Mouse (Mus musculus): ENCODE data around the gene Nkd1.

Nkd1 gene

GRCm38 (mm10) chr8:88578413-88579175 is 57.4 kb downstream of the Nkd1 start:
- DNase-seq = no peak

DNA sequence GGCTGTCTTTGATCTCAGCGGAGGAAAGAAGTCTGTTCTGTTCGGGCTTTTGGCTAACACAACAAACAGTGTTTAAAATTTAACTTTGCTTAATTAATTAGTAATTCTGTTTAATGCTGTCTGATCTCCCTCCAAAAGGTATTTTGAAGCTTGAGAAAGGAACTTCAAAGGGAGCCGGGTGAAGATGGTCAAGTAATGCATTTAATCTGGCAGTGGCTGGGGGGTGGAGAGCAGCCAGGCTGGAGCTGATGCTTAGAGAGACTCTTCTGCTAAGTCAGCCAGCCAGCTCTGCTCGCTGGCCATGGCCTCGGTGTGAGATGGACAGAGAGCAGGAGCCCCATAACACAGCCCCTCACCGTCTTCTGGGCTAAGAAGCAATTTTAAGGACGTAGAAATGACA is 58.1 kb downstream of the Nkd1 start:
- peak; percentile 4 for DNase-seq

- DNase-seq = peak; percentile 43
Measured at GRCm38 (mm10) chr8:88579668-88580330, 58.6 kb downstream of the Nkd1 start.

DNA sequence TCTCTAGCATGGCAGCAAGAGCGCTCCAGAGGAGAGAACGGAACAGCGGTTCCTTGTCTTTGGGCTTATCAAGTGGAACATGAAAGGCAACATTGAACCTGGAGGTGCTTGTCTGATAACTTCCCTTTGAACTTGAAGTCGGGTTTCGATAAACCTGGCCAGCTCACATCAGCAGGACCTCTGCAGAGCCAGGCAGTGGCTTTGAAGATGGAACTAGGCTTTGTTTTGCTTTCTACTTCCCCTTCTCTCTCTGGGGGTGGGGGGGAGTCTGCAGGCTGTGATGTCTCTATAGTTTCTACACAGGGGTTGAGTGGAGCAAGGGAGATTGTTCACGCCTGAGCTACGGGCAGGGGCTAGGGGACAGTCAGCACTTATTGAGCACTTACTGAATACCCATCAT is 59.6 kb downstream of the Nkd1 start:
- DNase-seq = no peak

GRCm38 (mm10) chr8:88583863-88584262 is 62.7 kb downstream of the Nkd1 start:
- peak; percentile 1 for DNase-seq

DNA sequence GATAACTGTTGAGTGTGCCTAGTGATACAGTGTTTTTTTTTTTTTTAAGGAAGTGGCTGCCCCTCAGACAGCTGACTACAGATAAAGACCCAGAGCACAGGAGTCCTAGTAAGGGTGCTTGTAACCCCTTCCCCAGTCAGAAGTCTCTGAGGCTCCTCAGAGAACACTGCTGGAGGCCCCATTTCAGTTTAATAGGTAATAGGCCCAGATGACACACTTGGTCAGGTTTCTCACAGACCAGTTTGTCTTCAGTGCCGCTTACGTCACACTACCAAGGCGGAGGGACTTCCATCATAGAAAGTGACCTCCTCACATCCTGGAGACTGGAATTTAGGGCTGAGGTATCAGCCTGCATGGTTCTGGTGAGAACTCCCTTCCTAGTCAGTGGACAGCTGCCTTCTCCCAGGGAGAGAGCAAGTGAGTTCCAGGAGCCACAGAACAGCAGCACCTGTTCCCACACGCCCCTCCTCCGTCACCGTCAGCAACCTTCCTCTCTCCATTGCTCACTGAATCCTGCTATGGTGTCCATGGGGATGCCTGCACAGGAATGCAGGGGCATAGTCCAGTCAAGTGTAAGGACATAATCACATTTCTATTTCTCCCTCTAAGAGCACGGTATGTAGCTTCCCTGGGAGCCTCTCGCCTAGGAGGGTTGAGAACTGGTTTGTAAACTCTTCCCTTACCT is 67.2 kb downstream of the Nkd1 start:
- DNase-seq = no peak

DNA sequence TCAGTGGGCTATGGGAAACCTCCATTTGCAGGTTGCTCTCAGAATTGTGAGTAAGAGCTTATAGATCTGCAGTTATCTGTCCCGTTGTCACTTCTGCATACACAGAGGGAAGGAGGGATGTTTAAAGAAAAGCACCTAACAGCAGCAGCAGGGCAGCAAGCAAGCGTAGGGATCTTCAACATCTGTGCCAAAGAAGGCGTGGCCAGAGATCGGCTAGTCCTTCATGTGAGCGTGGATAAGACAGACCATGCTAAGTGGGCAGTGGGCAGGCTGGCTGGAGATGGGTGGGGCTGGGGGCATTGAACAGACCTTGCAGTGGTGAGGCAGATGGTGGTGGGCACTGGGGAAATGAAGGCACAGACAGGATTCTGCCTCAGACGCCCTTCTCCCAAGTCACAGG is 69.1 kb downstream of the Nkd1 start:
- no peak for DNase-seq

GRCm38 (mm10) chr8:88593947-88594346 is 72.8 kb downstream of the Nkd1 start:
- DNase-seq = no peak

DNA sequence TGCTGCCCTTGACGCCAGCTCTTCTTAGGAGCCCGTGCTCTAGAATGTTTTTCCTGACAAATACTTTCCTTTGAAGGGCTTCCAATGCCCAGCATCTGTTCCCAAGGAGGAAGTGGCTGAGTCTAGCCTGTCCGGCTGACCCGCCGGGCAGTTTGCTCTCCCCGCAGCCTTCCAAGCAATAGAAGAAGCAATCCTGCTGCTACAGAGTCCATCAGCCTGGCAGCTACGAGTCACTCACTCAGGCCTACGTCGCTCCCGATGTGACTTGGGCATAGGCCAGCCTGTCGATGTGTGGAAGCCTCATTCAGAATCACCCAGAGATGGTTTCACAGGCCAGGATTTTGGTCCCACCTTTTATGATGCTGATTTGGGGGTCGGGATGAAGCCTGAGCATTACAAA is 74.9 kb downstream of the Nkd1 start:
- no peak for DNase-seq

DNA sequence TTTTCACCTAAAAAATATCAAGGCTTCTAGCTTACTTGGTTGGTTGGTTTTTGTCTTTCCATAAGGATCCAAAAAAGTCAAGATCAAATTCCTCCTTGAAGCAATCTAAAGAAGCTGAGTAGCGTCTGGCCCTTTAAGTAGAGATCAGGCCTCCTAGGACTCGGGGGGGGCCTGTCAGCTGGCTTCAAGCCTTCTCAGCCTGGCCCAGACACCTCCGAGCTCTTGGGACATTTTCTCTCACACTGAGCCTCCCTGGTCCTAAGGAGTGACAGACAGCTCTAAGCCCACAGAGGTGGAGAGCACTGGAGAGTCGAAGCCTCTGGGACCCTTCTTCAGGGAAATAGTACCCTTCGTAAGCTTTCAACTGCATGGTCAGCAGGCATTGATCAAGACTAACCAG is 77.4 kb downstream of the Nkd1 start:
- DNase-seq = no peak

DNA sequence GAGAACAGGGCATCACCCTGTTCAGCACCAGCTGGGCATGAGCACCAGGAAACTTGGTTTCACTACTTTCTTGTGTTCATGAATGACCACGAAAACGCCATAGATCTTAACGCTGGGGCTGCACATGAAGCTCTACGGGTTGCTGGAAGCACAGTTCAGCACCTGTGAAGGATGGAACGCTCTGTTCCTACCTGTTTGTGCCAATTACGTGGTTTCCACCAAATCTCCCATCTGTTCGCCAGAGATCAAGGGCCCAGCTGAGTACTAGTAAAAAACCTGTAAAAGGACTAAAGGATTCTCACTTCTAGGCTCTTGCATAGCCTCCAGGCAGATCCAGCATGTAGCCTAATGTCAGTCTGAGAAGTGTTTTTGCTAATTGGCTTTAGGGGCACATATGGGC is 78.3 kb downstream of the Nkd1 start:
- no peak for DNase-seq

GRCm38 (mm10) chr8:88603446-88603989 is 82.4 kb downstream of the Nkd1 start:
- DNase-seq = no peak

- DNase-seq = peak; percentile 65
Measured at GRCm38 (mm10) chr8:88604065-88605038, 83.2 kb downstream of the Nkd1 start.

DNA sequence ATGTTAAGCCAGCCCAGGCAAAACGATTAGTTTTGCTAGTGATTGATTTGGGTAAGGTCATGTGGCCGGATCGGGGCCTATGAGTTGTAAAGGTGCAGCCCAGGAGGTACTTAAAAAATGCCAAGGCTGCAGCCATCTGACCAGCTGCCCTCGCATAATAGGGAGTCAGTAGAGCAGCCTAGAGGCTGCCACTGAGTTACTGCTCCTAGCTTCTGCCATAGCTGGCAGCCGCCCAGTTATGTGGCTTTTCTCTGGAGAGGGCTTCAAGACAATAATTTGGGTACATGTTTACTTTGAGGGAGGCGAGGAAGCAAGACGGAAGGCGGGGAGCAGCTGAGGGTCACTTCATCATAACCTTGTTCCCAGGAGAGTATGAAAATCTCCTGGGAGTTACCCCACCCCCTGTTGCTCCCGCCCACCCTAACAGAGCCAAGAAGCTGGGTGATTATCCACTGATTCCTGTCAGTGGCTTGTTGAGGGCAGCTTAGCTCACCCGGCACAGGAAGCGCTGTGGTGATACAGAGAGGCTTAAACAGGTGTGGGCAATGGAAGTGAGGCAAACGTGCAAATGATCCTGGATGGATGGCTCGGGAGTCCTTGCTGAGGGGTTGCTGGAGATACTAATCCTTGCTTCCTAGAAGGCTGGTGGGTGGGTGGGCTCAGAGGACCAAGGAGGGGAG is 84.3 kb downstream of the Nkd1 start:
- DNase-seq = no peak

DNA sequence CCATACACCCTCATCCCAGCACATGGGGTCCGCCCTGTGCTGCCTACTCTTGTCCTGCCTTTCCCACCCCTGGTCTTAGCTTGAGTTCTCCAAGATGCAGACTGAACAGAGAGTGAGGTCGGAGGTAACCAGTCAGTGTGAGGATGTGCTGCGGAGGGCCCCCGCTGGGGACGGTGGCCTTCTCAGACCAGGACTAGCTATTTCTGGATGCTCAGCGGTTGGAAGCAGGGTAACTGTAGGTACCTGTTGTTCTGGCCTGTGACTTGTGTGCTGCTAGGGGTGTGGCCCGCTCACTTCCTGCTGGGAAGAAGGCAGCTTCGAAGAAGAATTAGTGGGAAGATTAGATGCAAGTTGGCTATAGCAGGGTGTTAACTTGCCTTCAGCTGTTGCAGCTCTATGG is 87.9 kb downstream of the Nkd1 start:
- no peak for DNase-seq

GRCm38 (mm10) chr8:88610271-88610670 is 89.1 kb downstream of the Nkd1 start:
- no peak for DNase-seq

- DNase-seq = no peak
Measured at GRCm38 (mm10) chr8:88614981-88615380, 93.8 kb downstream of the Nkd1 start.

DNA sequence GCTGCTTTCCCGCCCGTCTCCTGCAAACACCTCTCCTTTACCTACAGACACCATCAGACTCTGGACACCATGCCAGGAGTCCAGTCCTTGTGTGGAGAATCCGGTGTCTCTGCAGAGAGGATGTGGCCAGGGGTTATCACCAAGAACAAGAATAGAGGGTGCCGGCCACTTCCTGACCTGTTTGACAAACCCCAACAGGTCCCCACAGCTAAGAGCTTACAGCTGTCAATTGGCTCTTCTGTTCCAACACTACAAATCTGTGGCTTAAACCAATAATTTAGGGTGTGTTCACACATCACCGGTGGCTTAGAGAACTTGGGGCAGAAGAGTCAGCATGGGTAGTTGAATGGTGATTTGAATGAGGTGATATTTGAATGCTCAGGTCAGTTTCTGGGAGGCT is 97.5 kb downstream of the Nkd1 start:
- no peak for DNase-seq

DNA sequence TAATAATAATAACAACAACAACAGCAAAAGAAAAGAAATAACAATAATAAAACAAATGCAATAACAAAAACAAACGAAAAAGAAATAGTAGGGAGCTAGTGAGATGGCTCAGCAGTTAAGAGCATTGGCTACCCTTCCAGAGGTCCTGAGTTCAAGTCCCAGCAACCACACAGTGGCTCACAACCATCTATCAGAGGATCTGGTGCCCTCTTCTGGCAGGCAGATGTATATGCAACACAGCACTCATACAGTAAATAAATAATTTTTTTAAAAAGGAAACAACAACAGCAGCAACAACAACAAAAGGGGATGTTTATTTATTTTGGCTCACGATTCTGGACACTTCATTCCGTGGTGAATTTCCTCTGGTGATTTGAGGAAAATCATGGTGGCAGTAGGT is 98.4 kb downstream of the Nkd1 start:
- DNase-seq = no peak

DNA sequence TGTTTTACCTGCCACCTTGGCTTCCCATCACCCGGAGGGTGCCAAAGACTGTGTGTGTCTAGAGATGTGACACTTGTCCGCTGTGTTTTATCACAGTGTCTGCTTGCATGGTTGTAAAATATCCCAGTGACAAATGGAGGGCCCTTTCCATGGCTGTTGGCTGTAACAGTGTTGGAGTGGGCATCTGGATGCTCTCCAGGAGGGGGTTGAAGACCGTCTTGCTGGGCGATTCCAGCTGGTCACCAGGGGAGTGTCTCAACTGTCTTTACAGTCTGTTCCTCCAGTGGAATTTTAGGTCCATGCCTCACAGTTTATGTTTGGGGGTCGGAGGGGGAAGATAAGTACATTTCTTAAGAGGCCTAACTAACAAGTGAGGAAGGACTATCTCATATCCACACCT is 99.8 kb downstream of the Nkd1 start:
- DNase-seq = no peak

GRCm38 (mm10) chr8:88621408-88621807 is 100.3 kb downstream of the Nkd1 start:
- DNase-seq = peak; percentile 79

DNA sequence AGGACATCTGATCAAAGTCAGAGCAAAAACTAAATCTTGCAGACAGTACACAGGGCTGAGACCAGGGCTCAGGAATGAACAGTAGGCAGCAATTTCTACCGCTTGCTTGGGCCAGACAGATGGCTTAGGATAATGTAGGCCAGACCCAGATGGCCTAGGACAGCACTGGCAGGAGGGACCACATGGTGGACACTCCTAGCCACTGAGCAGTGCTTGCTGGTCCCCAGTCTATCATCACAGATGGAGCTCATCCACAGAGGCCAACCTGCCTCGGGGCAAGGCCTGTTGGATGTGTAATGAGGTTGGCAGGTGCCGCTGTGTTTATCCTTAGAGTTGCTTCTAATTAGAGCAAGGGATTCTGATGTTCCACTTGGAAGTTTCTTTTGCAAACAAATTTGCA is 102.2 kb downstream of the Nkd1 start:
- no peak for DNase-seq
